Mouse (Mus musculus) ES-Bruce4 (cell line): ENCODE data around the gene Psip1. TPM values are rescaled to one million over a fixed set of nuclear protein-coding genes. Genes with fewer than 3 reads are reported as not detected.

ENCODE experiments used
- H3K27ac ChIP-seq: 2 replicates; pipeline ENCODE4 v1.5.1; 2012; ENCODE audit warnings: low read length, inconsistent platforms; ENCODE audit not compliant: insufficient read depth
- H3K27me3 ChIP-seq: 2 replicates; pipeline ENCODE4 v1.6.1; 2012; ENCODE audit warnings: mild to moderate bottlenecking, low read length, inconsistent platforms; ENCODE audit not compliant: control insufficient read depth, poor library complexity, insufficient read depth, severe bottlenecking
- H3K36me3 ChIP-seq: 2 replicates; pipeline ENCODE4 v1.6.1; 2012; ENCODE audit warnings: inconsistent platforms, mild to moderate bottlenecking, low read length, moderate library complexity; ENCODE audit not compliant: control insufficient read depth, poor library complexity, insufficient read depth, severe bottlenecking
- H3K4me1 ChIP-seq: one replicate; pipeline ENCODE4 v1.8.1; 2011; ENCODE audit warnings: low read length; ENCODE audit not compliant: control insufficient read depth, insufficient read depth
- H3K4me3 ChIP-seq: 2 replicates; pipeline ENCODE4 v1.5.1; 2011; ENCODE audit warnings: low read depth, mild to moderate bottlenecking, low read length
- H3K9ac ChIP-seq: 2 replicates; pipeline ENCODE4 v1.6.1; 2012; ENCODE audit warnings: low read depth, mild to moderate bottlenecking, inconsistent platforms; ENCODE audit not compliant: poor library complexity, severe bottlenecking
- H3K9me3 ChIP-seq: replicated peaks from 2 replicates; pipeline ENCODE4 v1.6.1; 2012; ENCODE audit warnings: mild to moderate bottlenecking, low read length, inconsistent platforms; ENCODE audit not compliant: control insufficient read depth, poor library complexity, insufficient read depth, severe bottlenecking
- CTCF ChIP-seq: IDR thresholded peaks from one replicate; pipeline ENCODE4 v1.8.1; 2011; ENCODE audit warnings: low read depth, low read length
- EP300 ChIP-seq: IDR thresholded peaks from 2 replicates; pipeline ENCODE4 v1.6.1; 2011; ENCODE audit warnings: low read depth, low read length; ENCODE audit not compliant: insufficient read depth
- POLR2A ChIP-seq: IDR thresholded peaks from one replicate; pipeline ENCODE4 v1.8.1; 2011; ENCODE audit warnings: low read length; ENCODE audit not compliant: insufficient read depth
- polyA plus RNA-seq: library from polyadenylated mRNA; stranded (reverse); fragments of >200 nt; gene quantifications from 2 replicates; pipeline ENCODE4 v1.2.4, GENCODE M21; 2011; ENCODE audit warnings: low read depth; ENCODE audit not compliant: missing spikeins, insufficient read depth, insufficient read length

Psip1 gene
- polyA plus RNA-seq, 1 experiment = 464 TPM

DNA sequence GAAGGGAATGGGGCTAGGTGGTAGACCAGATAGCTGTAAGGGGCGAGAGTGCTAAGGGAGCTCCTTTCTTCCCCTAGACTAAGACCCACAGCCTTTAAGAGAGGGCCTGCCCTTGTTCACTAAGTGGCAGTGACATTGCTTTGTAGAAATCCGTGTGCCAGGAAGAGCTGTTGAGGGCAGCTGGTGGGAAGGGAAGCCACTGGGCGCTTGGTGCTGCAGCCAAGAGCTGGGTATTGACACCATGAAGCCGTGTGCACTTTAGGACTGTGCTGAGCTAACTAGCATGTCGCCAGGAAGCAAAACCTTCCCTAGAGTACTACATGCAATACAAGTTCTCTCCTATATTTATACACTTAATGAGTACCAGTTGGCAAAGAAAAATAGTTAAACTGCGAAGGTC lies 62.6 kb downstream of the Psip1 start:
- no peaks in the 10 kb centered on the region for H3K9me3 ChIP-seq
- no peak overlapping the region for H3K27ac ChIP-seq
- no peak overlapping the region for H3K4me3 ChIP-seq
- no peak overlapping the region for H3K9ac ChIP-seq
- H3K27me3 ChIP-seq = no peaks in the 10 kb centered on the region
- H3K4me1 ChIP-seq = peaks cover 2% of the 10 kb centered on the region
- peaks cover 30% of the 10 kb centered on the region for H3K36me3 ChIP-seq
- TF ChIP-seq CTCF (no peak), POLR2A (no peak), EP300 (no peak)

GRCm38 (mm10) chr4:83418781-83419180 lies 67.5 kb downstream of the Psip1 start:
- peak overlapping the region; percentile 52 for H3K4me3 ChIP-seq
- H3K27ac ChIP-seq = no peak overlapping the region; the same call in 1 of the 2 replicates
- H3K9ac ChIP-seq = peak overlapping the region; percentile 94; the same call in 1 of the 2 replicates
- H3K27me3 ChIP-seq = no peaks in the 10 kb centered on the region
- peaks cover 11% of the 10 kb centered on the region for H3K36me3 ChIP-seq
- H3K4me1 ChIP-seq = peaks cover 2% of the 10 kb centered on the region
- no peaks in the 10 kb centered on the region for H3K9me3 ChIP-seq
- TF ChIP-seq EP300 (no peak), CTCF (no peak), POLR2A (no peak)

DNA sequence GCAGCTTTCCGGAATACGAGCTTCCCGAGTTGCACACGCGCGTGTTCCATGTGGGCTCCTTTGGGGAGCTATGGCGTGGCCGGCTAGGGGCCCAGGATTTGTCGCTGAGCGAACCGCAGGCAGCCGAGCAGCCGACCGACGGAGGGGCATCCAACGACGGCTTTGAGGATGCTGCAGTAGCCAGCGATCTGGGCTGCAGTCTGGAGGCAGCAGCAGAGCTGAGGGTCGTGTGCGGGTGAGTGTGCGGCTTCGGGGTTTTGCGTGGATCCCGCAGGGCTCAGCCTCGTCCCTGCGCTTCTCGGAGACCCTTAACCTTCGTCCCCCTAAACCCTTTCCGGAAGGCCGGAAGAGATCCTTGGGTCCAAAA lies 68.5 kb downstream of the Psip1 start:
- Histone ChIP-seq H3K9me3 (no peaks in the 10 kb centered on the region), H3K27me3 (no peaks in the 10 kb centered on the region), H3K9ac (peak overlapping the region; percentile 94), H3K27ac (peak overlapping the region; percentile 27), H3K4me3 (peak overlapping the region; percentile 91), H3K36me3 (peaks cover 11% of the 10 kb centered on the region), H3K4me1 (peaks cover 4% of the 10 kb centered on the region)
- no peak for TF ChIP-seq CTCF
- no peak for TF ChIP-seq EP300
- TF ChIP-seq POLR2A = no peak

GRCm38 (mm10) chr4:83417160-83417819 lies 69.0 kb downstream of the Psip1 start, which contains the start of gene Snapc3:
Gene Snapc3, plus strand, starts transcription at chr4:83417724.
- TF ChIP-seq CTCF (no peak), POLR2A (peak; percentile 37), EP300 (0 out of 2 replicates have a peak, but pooled peaks have one; percentile 27)
- Histone ChIP-seq H3K9ac (peak within 1 kb of the TSS; percentile 94), H3K27ac (peak within 1 kb of the TSS; percentile 93), H3K9me3 (no peaks in the 10 kb centered on the region), H3K36me3 (peaks cover 11% of the 10 kb centered on the region), H3K27me3 (no peaks in the 10 kb centered on the region), H3K4me3 (peak within 1 kb of the TSS; percentile 91), H3K4me1 (peaks cover 4% of the 10 kb centered on the region)

GRCm38 (mm10) chr4:83414241-83414824 lies 71.9 kb downstream of the Psip1 start:
- H3K36me3 ChIP-seq = peaks cover 4% of the 10 kb centered on the region; the same call in 1 of the 2 replicates
- H3K27ac ChIP-seq = peak overlapping the region; percentile 99
- peak; percentile 86 for TF ChIP-seq EP300
- no peak for TF ChIP-seq CTCF
- H3K4me1 ChIP-seq = peaks cover 7% of the 10 kb centered on the region
- H3K9ac ChIP-seq = no peak overlapping the region
- no peaks in the 10 kb centered on the region for H3K9me3 ChIP-seq
- H3K27me3 ChIP-seq = no peaks in the 10 kb centered on the region
- no peak overlapping the region for H3K4me3 ChIP-seq

DNA sequence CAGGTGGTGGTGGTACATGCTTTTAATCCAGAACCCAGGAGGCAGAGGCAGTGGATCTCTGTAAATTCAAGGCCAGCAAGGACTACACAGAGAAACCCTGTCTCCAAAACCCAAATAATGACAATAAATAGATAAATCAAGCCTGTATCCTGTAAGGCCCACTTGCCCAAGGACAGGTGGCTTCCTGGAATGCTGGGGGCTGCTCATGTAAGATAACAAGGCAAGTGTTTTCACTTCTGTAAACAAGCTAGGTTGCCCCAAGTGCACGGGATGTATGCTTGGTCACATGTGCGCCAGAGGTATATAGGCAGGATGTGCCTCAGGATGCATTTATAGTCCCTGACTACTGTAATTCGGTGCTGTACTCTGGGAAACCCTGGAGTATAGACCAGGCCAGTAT lies 74.2 kb downstream of the Psip1 start:
- H3K9ac ChIP-seq = no peak overlapping the region
- no peaks in the 10 kb centered on the region for H3K36me3 ChIP-seq
- peaks cover 7% of the 10 kb centered on the region for H3K4me1 ChIP-seq
- no peak overlapping the region for H3K4me3 ChIP-seq
- peaks cover 5% of the 10 kb centered on the region; the same call in 1 of the 2 replicates for H3K9me3 ChIP-seq
- no peaks in the 10 kb centered on the region for H3K27me3 ChIP-seq
- no peak for TF ChIP-seq CTCF
- no peak for TF ChIP-seq POLR2A
- no peak for TF ChIP-seq EP300
- H3K27ac ChIP-seq = peak overlapping the region; percentile 30
